Mouse (Mus musculus): Measurements from ENCODE around the gene Kctd8.

Kctd8 gene

DNA sequence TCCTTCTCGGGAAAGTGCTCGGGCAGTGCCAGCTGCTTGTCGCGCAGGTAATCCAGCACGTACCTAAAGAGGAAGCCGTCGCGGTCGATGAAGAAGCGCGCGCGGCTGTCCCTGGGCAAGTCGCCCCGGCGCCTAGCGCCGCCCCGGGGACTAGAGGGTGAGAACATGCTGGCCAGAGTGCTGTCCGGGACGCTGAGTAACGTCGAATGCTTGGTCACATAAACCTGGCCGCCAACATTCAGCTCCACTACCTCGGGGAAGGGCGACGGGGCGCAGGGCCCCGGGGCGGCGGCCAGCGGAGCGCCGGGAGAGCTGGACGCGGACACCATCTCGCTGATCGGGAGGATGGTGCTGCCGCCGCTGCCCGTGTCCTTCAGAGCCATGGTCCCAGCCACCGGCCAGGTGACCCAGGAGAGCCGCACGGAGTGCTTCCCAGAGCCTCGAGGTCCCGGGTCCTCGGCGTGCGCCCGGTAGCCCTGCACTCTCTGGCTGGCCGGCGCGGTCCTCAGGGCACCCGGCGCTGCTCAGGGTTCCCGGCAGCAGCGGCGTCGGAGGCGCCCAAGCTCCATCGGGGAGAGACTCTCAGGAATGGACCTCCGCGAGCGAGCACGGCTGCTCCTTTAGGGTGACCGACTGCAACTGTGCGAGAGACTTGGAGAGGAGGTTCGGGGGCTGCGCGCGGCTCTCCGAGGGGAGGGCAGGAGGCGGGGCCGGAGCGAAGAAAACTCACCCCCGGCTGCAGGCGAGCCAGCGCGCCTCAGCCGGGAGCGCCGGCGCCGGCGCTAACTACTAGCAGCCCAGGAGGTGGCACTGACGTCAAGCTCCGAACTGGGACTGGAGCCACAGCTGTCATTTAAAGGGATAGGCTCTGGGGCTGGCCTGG is at the start of gene Kctd8:
Gene Kctd8 (minus strand): TSS at position 761 of the 883 bp plus-strand sequence.
- WGBS, result under 1% methylated on average over 87 of the region's 87 CpGs

GRCm38 (mm10) chr5:69379072-69379471 is 37.6 kb upstream of the Kctd8 start:
- WGBS, result 86% methylated on average over 4 of the region's 4 CpGs

GRCm38 (mm10) chr5:69350596-69350995 is 9.1 kb upstream of the Kctd8 start:
- 70% methylated on average over 3 of the region's 3 CpGs for WGBS

DNA sequence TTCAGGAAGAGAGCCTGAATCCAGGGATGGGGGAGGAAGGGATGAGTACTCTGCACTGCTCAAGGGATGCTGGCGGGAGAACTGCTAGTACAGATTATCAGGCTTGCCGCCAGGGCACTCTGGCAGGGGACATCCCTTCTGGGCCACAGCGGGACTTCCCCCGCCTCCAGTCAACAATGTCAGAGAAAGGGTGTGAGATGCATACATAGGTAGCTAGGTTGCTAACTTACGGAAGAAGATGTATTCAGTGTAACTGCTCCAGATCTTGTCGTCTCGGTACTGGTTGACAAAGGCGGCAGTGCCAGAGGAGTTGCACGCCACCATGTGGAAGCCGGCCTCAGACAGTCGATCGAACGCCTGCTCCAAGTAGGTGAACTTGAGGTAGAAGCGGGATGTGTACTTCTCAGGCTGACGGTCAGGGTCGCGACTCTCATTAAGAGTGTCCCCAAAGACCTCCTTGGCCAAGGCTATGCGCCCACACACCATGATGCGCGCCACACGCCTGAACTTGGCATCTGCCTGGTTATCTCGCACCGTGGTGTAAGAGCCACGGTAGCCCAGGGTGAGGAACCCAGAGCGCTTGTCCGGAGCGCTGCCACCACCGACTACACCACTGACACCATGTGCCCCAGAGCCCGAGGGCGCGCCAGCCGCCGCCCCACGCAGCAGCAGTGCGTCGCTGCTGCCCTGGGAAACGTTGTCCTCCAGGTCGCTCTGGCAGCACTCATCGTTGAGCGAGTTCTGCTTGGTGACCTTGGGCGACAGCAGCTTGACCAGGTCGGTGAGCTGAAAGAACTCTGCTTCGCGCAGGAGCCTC is 1.2 kb downstream of the Kctd8 start:
- WGBS, result under 1% methylated on average over 44 of the region's 44 CpGs

GRCm38 (mm10) chr5:69339623-69339970 is 1.9 kb downstream of the Kctd8 start:
- WGBS, result 73% methylated on average over 6 of the region's 6 CpGs

DNA sequence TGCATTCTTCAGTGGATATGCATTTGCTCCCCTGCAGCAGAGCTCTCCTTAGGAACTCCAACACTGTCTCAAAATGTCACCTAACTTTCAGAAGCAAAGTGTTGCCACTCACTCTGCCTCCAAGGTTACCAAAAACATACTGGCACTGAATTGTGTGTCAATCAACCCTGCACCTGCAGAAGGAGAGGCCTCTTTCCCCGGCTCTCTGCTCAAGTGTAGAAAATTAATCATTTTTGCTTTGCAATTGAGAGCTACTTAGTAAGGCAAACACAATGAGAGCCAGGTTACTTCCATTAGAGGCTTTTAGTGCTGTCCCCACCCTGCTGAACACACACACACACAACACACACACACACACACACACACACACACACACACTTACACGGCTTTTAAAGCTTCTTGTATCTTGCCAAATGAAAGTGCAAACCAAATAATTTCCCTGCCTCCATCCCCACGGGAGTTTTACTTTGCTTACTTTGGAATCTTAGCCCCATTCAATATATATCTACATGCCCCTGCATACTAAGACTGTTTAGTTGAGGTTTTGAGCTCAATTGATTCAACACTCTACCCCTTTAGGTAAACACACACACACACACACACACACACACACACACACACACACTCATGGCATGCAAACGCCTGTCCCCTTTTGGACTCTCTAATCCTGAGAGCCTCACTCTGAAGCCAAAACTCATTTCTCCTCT is 2.4 kb downstream of the Kctd8 start:
- 57% methylated on average over 4 of the region's 4 CpGs for WGBS

DNA sequence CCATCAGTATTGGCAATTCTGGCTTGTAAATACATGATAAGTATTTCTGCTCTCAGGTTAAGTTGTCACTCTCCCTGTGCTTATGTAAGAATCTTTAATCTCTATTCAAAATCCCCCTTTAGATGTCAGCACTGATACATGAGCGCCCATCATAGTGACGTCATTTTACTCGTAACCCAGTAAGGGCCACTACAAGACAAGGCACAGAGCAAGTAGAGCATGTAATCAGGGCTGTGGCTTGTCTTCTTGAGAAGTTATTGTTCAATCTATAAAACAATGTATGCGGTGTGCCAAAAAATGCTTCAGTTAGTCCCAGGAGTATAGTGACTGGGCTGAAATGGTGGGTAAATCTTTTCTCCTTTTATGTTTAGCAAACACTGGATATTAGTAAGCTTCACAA is 13.9 kb downstream of the Kctd8 start:
- WGBS, result 86% methylated on average over 4 of the region's 4 CpGs

GRCm38 (mm10) chr5:69324566-69325230 is 16.8 kb downstream of the Kctd8 start:
- WGBS, result 50% methylated on average over 12 of the region's 12 CpGs

GRCm38 (mm10) chr5:69312611-69313010 is 28.9 kb downstream of the Kctd8 start:
- 89% methylated on average over 7 of the region's 7 CpGs for WGBS

GRCm38 (mm10) chr5:69301665-69302064 is 39.8 kb downstream of the Kctd8 start:
- WGBS, result 43% methylated on average over 1 of the region's 1 CpGs

DNA sequence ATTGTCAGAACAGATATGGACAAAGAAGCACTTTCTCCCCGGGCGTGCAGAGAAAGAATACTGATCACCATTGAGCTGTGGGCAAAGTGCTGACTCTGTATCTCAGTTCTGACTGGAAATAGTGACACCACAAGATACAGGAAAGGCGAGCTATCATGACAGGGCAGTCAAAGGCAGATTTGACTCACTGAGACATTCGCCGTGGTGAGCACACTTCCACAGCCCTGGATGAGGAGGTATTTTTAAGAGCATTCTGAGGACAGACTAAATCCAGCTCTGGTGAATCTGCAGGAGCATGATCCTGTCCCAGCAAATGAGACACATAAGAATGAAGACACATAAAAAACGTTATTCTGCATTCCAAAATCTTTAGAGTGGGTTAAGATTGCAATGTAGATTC is 49.1 kb downstream of the Kctd8 start:
- WGBS, result 49% methylated on average over 6 of the region's 6 CpGs

DNA sequence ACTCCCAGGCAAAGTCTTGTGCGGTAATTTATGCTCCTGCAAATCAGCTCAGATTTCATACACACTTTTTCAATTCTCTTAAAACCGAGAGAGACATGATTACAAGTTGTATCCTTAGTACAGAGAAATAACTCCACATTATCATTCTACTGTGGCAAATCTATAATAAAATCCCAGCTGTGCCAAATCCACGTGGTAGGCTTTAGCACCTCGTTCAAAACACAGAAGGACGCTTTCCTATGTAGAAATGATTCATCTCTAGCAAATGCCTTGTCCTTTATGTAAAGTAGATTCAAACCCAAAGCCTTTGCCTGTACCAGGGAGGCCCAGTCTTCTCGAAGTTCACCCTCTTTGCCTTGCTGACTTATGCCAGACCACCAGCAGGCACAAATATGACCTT is 57.1 kb downstream of the Kctd8 start:
- 53% methylated on average over 6 of the region's 6 CpGs for WGBS

- WGBS, result 86% methylated on average over 2 of the region's 2 CpGs
These were observed 89.1 kb downstream of the Kctd8 start for GRCm38 (mm10) chr5:69252366-69252765.

DNA sequence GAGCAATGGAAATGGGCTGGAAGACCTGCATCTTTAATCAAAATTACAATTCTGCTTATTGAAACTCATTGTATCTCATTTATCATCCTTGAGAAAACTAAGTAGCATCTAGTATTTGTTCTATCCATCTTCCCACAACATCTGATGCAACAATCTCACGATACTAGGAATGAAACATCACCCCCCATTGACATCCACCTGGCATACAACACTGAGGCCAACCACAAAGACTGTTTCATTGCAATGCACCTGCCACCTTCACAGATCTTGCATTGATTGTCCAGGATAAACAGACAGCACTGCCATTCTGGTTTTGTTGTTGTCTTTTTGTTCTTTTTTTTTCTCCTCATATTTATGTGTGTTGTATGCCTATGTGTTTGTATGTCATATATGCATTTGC is 99.5 kb downstream of the Kctd8 start:
- WGBS, result 76% methylated on average over 1 of the region's 1 CpGs

- 29% methylated on average over 4 of the region's 4 CpGs for WGBS
These were observed 107.9 kb downstream of the Kctd8 start for GRCm38 (mm10) chr5:69233560-69233959.

- 77% methylated on average over 1 of the region's 1 CpGs for WGBS
These were observed 109.8 kb downstream of the Kctd8 start for GRCm38 (mm10) chr5:69231649-69232048.

- WGBS, result 55% methylated on average over 2 of the region's 2 CpGs
These were observed 114.3 kb downstream of the Kctd8 start for GRCm38 (mm10) chr5:69227147-69227546.

DNA sequence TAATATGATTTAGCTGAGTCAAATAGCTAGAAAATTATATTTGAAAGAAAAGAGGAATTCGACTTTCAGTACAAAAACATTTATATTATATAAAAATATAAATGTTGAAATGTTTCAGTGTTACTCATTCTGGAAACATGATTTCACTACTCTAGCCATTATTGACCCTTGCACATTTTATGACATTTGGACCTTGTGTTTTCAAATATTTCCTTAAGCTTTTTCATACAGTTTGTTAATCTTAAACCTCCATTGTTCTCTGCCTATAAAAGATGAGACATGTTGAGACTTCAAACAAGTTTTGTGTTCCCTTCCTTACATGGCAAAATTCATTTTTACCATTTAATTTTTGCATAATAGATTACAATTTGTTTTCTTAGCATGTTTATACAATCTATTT is 118.9 kb downstream of the Kctd8 start:
- 65% methylated on average over 1 of the region's 1 CpGs for WGBS

DNA sequence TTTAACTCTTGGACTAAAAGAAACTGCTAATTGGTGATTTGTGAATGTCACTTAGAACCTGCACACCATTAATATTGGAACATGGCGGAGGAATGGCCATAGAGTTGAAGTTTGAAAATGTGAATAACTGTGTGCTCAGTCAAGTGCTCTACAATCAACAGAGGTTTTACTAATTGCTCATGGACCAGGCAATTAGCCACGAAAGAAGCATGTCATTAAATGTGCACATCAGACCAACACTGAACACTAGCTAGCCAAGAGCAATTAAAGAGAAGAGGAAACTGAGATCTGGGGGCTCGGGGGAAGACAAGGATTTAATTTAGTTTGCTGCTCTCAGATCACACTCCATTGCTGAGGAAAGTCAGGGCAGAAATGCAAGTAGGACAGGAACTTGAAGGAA is 126.3 kb downstream of the Kctd8 start:
- 64% methylated on average over 3 of the region's 3 CpGs for WGBS

- WGBS, result 73% methylated on average over 2 of the region's 2 CpGs
These were observed 133.8 kb downstream of the Kctd8 start for GRCm38 (mm10) chr5:69207713-69208112.

DNA sequence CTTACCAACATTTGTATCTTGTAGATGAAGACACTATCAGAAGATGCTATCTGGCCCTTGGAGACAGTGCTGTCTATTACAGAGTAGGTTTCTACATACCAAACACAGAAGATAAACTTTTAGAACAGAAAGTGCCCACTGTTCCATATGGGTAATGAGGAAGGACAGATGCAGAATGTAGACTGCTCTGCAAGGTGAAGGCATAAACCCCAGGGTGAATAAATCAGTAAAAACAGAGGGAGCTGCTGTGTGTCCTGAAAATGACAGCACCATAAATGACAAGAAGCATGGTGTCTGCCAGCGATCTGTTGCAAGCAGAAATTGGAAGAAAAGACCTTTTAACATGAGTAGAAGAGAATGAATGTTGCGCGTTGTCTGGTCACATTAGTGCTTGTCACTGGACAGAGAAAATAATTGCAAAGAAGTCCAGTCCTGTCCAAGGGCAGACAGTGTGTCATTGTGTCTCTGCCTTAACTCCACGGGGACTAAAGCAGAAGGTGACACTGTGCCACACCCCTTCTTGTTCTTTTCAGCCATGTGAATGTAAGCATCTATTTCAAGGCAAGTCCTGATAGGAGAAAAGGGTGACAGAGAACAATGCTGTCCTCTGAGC is 181.5 kb downstream of the Kctd8 start:
- WGBS, result 69% methylated on average over 4 of the region's 4 CpGs

Data from cerebral cortex, adult 2 months (tissue).